Mouse (Mus musculus) neural tube, embryonic 14.5 days (tissue): ENCODE measurements around the gene Rnf43. TPM values are rescaled to one million over a fixed set of nuclear protein-coding genes. Genes with fewer than 3 reads are reported as not detected.

ENCODE experiments used
- ATAC-seq: fragments of 200-750 bp; cut with Nextera tagmentation; 2 replicates; pipeline ENCODE4 v1.8.0; 2017; ENCODE audit warnings: low read depth, mild to moderate bottlenecking, moderate TSS enrichment, moderate library complexity
- H3K27ac ChIP-seq: fragments of 300-500 bp; sonication (generic); 2 replicates; pipeline ENCODE4 v1.5.1; 2014; ENCODE audit warnings: low read depth, mild to moderate bottlenecking, control low read depth, low read length, moderate library complexity, mixed read lengths
- H3K27me3 ChIP-seq: fragments of 300-500 bp; sonication (generic); 2 replicates; pipeline ENCODE4 v1.6.1; 2014; ENCODE audit warnings: low read length; ENCODE audit not compliant: control insufficient read depth, insufficient read depth
- H3K36me3 ChIP-seq: fragments of 300-500 bp; sonication (generic); 2 replicates; pipeline ENCODE4 v1.6.1; 2014; ENCODE audit warnings: low read length, mixed read lengths; ENCODE audit not compliant: control insufficient read depth, insufficient read depth
- H3K4me1 ChIP-seq: fragments of 300-500 bp; sonication (generic); 2 replicates; pipeline ENCODE4 v1.6.1; 2014; ENCODE audit warnings: low read length; ENCODE audit not compliant: control insufficient read depth, insufficient read depth
- H3K4me2 ChIP-seq: fragments of 300-500 bp; sonication (generic); 2 replicates; pipeline ENCODE4 v1.6.1; 2014; ENCODE audit warnings: mild to moderate bottlenecking, low read depth, low read length, control low read depth
- H3K4me3 ChIP-seq: fragments of 300-500 bp; sonication (generic); 2 replicates; pipeline ENCODE4 v1.5.1; 2014; ENCODE audit warnings: low read depth, low read length, control low read depth, mixed read lengths
- H3K9ac ChIP-seq: fragments of 300-500 bp; sonication (generic); replicated peaks from 2 replicates; pipeline ENCODE4 v1.6.1; 2014; ENCODE audit warnings: low read depth, mild to moderate bottlenecking, control low read depth, low read length, mixed read lengths
- H3K9me3 ChIP-seq: fragments of 300-500 bp; sonication (generic); 2 replicates; pipeline ENCODE4 v1.6.1; 2016; ENCODE audit warnings: low read length; ENCODE audit not compliant: control insufficient read depth
- WGBS: fragments of 180-500 bp; shearing (Covaris S2); extraction: QIAGEN DNeasy Blood & Tissue Kit; methylation state at CpG from one replicate; pipeline ENCODE4 v1.1.7; 2014; 5-methylcytosine and 5-hydroxymethylcytosine counted together
- microRNA counts: library from miRNA; unstranded; fragments of <30 nt; microRNA quantifications from one replicate; lab custom pipeline; 2016
- microRNA-seq: library from miRNA; unstranded; fragments of <30 nt; microRNA quantifications from one replicate; pipeline ENCODE4, GENCODE M21; 2016
- polyA plus RNA-seq: library from polyadenylated mRNA; unstranded; fragments of >200 nt; fragmentation: Nextera tagmentation; extraction: Ambion mirVana; gene quantifications from 2 replicates; pipeline ENCODE4 v1.2.1, GENCODE M21; 2014

Rnf43 gene
- polyA plus RNA-seq, 1 experiment from 2014 or later = 0.71 TPM

DNA sequence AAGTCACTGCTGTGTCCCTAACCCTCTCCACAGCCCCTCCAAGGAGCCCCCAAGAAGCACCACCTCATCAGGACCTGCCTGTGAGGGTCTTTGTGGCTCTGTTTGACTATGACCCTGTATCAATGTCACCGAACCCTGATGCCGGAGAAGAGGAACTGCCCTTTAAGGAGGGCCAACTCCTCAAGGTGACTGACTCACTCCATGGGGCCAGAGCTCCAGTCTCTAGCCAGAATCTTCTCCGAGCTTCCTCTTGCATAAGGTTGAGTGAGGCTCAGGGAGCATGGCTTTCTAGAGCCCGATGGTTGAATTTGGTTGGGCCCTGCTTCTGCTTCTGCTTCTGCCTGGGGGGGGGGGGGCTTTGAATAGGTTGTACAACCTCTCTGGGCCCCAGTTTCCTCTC, 116.9 kb downstream of the Rnf43 start:
- Histone ChIP-seq H3K4me1 (no peaks in the 10 kb centered on the region), H3K36me3 (peaks cover 9% of the 10 kb centered on the region), H3K27ac (no peak overlapping the region), H3K27me3 (no peaks in the 10 kb centered on the region), H3K4me2 (no peak overlapping the region), H3K4me3 (no peak overlapping the region), H3K9ac (no peak overlapping the region), H3K9me3 (no peaks in the 10 kb centered on the region)
- 84% methylated on average over 4 of the region's 4 CpGs for WGBS
- no peak for ATAC-seq

DNA sequence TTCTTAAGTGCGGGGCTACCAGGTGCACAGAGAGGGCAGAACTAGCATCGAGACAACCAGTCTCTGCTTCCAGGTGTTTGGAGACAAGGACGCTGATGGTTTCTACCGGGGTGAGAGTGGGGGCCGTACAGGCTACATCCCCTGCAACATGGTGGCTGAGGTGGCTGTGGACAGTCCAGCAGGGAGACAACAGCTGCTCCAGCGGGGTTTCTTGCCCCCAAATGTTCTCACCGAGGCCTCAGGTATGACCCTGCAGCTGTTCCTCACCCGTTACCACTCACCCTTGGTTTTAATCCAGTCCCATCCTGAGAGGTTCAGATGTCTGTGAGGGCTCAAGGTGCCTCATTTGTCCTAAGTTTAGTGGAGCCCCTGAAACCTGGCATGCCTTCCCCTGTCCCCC, 117.6 kb downstream of the Rnf43 start:
- no peaks in the 10 kb centered on the region for H3K9me3 ChIP-seq
- H3K4me1 ChIP-seq = no peaks in the 10 kb centered on the region
- H3K36me3 ChIP-seq = peaks cover 15% of the 10 kb centered on the region
- no peak overlapping the region for H3K4me3 ChIP-seq
- ATAC-seq = no peak
- 84% methylated on average over 8 of the region's 8 CpGs for WGBS
- no peak overlapping the region for H3K27ac ChIP-seq
- no peaks in the 10 kb centered on the region for H3K27me3 ChIP-seq
- H3K9ac ChIP-seq = no peak overlapping the region
- no peak overlapping the region for H3K4me2 ChIP-seq

MicroRNAs encoded within 50 kb of the gene (microRNA counts, 519-probe panel; counts per million panel counts)
- 3,653 counts per million, percentile 31 among the panel's probes with 10 or more counts for microRNA mmu-miR-142-3p (lab: Ali Mortazavi, UCI)
- not detected for microRNA mmu-miR-142-5p (lab: Ali Mortazavi, UCI)

Small RNA genes within 50 kb of the gene (microRNA-seq; reads per million reads assigned to microRNA genes)
- gene Mir142 = not detected
- gene Mir142b = not detected

Other genes starting within 250 kb of the Rnf43 start
- not detected in 2 replicates for gene Gm11492, start 96.1 kb upstream of the Rnf43 start, polyA plus RNA-seq
- gene Sept4, start 93.8 kb upstream of the Rnf43 start, polyA plus RNA-seq = 24.8 and 30.0 TPM in 2 replicates
- 51.0 and 66.8 TPM in 2 replicates for gene Mtmr4, start 70.6 kb upstream of the Rnf43 start, polyA plus RNA-seq
- 0.33 and 0.62 TPM in 2 replicates for gene Hsf5, start 45.6 kb upstream of the Rnf43 start, polyA plus RNA-seq
- gene Supt4a, start 74.8 kb downstream of the Rnf43 start, polyA plus RNA-seq = 137 and 139 TPM in 2 replicates
- gene Tspoap1, start 97.8 kb downstream of the Rnf43 start, polyA plus RNA-seq = 47.8 and 55.2 TPM in 2 replicates
- 0.31 and 2.2 TPM in 2 replicates for gene Mpo, start 130.9 kb downstream of the Rnf43 start, polyA plus RNA-seq
- gene Lpo, start 165.6 kb downstream of the Rnf43 start, polyA plus RNA-seq = 0.93 and 1.3 TPM in 2 replicates
- 10.4 and 11.1 TPM in 2 replicates for gene Mks1, start 190.5 kb downstream of the Rnf43 start, polyA plus RNA-seq
- 0.28 and 0.46 TPM in 2 replicates for gene Epx, start 212.8 kb downstream of the Rnf43 start, polyA plus RNA-seq
- gene Olfr462, start 229.5 kb downstream of the Rnf43 start, polyA plus RNA-seq = not detected in 2 replicates
- not detected in 2 replicates for gene Olfr463, start 234.7 kb downstream of the Rnf43 start, polyA plus RNA-seq